Mouse (Mus musculus): ENCODE data around the gene Chrm5. TPM values are rescaled to one million over a fixed set of nuclear protein-coding genes. Genes with fewer than 3 reads are reported as not detected.
A peak's percentile ranks its signal among the peaks of the same experiment; 100 is the strongest.
"Not testable (repeated sequence)": the region's sequence is repeated elsewhere in the genome, so short reads cannot be mapped to it uniquely, and the experiment has no call there.

Chrm5 gene
- total RNA-seq, 2 experiments from 2014 or later: not detected

DNA sequence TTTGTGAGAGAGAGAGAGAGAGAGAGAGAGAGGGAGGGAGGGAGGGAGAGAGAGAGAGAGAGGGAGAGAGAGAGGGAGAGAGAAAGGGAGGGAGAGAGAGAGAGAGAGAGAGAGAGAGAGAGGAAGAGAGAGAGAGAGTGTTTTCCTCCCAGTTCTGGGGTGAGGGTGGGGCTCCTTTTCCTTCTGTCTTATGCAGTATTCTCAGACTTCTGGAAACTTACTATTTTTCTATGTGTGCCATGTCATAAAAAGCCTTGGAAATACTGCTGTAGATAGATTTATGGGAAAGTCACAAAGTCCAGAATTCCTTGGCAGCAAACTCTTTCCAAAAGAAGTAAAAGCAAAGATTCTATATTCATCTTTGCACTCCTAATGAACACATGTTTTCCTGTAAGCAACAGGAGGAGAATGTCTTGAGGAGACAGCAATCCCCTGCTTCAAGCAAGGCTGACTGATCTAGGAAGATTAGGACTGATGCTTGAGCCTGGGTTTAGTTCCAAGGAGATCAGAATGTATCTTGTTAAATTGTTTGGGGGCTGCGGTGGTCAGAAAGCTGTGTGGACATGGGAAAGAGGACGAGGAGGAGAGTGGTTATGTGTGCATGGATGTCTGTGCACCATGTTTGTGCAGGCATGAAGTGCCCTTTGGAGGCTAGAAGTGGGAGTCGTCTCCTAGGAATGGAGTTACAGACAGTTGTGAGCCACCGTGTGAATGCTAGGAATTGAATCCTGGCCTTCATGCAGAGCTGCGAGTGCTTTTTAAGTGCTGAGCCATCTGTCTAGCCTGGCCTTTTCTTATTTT lies 2.2 kb upstream of the Chrm5 start:
- DNase-seq (ENCODE audit: low spot score): no peak

- no peak for DNase-seq (ENCODE audit: low spot score)
Measured at GRCm38 (mm10) chr2:112481564-112481963, 995 bp upstream of the Chrm5 start.

GRCm38 (mm10) chr2:112476554-112476953 lies 4.0 kb downstream of the Chrm5 start:
- no peak for DNase-seq (ENCODE audit: low spot score)

- DNase-seq (ENCODE audit: low spot score): no peak
Measured at GRCm38 (mm10) chr2:112474997-112475724, 5.4 kb downstream of the Chrm5 start.

DNA sequence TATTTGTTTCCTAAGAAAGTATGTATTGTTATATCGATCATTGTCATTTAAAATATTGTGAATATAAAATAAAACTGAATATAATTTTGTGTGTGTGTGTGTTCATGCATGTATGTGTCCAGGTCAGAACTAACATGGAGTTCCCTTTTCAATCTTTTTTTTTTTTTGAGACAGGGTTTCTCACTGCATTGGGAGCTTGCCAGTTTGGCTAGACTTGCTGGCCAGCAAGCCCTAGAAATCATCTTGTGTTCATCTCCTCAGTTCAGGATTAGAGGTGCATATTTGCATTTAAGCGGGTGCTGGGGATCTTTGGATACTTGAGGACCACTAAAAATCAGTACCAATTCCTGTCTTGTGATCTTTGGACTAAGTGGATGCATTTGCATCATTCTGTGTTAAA lies 8.5 kb downstream of the Chrm5 start:
- no peak for DNase-seq (ENCODE audit: low spot score)

DNA sequence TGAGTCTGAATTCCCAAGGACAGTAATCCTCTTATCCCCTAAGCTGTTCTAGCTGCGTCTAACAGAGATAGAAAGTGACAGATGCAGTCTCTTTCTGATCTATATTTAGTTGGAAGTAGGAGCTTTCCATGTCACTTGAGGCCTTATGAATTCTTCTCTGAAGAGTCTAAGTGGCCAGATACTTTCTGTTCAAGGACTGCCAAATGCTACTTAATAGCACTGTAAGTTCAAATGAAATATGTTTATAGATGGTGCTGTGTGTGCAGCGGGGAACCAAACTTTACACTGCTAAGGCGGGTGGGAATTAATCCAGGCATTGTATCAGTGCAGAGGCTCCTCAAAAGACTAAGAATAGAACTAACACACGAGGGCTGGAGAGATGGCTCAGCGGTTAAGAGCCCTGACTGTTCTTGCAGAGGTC lies 9.6 kb downstream of the Chrm5 start:
- DNase-seq (ENCODE audit: low spot score): peak; percentile 10

- no peak for DNase-seq (ENCODE audit: low spot score)
Measured at GRCm38 (mm10) chr2:112469542-112469941, 11.0 kb downstream of the Chrm5 start.

- DNase-seq (ENCODE audit: low spot score): no peak
Measured at GRCm38 (mm10) chr2:112460557-112460956, 20.0 kb downstream of the Chrm5 start.

DNA sequence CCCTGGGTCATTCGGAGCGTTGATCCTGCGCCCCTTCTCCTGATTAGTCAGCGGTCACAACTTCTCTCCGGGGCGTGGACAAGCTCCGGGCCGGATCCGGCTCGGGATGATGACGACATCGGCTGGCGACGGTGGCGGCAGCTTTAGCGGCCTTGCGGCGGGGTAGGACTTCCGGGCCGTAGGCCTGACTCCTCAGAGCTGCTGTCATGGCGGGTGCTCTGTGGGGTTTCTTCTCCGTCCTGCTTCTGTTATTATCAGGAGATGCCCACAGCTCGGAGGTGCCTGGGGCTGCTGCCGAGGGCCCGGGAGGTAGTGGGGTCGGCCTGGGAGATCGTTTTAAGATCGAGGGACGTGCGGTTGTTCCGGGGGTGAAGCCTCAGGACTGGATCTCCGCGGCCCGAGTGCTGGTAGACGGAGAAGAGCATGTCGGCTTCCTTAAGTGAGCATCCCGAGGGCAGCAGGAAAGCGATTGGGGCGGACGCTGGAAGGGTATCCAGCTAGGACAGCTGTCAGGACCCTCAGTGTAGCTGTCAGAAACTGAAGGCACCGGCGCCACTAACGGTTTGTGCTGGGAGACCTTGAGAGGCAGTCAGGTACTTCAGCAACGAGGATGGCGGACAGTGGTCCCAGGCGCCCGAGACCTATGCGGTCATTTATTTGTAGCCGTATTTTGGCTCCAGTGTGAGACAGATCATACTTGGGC lies 25.6 kb downstream of the Chrm5 start, which contains the start of gene Emc7:
Emc7 (plus strand) TSS at position 136 of the 703 bp plus-strand sequence.
- peak; percentile 97 for DNase-seq (ENCODE audit: low spot score)

DNA sequence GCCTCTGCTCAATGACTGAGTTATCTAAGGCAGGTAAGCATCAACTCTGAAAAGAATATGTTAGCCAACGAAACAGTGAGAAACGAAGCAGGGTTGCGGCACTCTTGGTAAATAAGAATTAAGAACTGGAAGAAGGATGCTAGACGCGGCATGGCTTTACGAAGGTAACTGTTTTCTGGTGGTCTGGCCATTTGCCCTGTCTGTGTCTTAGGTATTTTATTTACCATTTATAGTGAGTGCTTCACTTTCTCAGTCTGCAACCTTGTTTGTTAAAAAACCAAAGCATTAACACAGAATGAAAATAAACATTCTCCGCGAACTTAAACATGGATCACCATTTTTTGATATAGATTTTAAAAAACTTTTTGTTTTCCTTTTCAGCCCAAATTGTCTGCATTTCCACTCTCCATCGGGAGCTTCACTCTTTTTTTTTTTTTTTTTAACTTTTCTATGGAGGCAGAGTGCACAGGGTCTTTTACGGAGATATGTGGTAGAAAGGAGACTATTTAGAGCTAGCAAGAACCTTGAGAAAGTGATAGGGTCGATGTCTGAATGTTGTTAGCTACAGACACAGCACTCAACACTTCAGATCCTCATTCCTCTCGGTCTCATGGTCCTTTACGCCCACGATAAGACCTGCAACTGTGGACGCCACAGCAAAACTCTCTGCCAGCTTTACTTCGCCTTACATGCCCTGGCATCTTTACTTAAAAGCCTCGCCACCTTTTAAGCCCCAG lies 26.3 kb downstream of the Chrm5 start:
- DNase-seq (ENCODE audit: low spot score): no peak

DNA sequence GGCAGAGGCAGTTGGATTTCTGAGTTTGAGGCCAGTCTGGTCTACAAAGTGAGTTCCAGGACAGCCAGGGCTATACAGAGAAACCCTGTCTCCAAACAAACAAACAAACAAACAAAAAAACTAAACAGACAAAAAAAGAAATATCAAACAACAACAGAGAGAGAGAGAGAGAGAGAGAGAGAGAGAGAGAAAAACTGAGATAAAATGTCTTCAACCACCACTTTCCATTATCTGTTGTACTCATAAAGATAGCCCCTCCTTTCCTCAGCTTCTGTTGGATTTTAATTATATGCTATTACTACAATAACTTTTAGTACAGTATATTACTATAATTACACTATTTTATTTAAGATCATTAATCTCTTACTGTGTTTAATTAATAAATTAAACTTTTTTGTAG lies 28.1 kb downstream of the Chrm5 start:
- not testable (repeated sequence) for DNase-seq (ENCODE audit: low spot score)

DNA sequence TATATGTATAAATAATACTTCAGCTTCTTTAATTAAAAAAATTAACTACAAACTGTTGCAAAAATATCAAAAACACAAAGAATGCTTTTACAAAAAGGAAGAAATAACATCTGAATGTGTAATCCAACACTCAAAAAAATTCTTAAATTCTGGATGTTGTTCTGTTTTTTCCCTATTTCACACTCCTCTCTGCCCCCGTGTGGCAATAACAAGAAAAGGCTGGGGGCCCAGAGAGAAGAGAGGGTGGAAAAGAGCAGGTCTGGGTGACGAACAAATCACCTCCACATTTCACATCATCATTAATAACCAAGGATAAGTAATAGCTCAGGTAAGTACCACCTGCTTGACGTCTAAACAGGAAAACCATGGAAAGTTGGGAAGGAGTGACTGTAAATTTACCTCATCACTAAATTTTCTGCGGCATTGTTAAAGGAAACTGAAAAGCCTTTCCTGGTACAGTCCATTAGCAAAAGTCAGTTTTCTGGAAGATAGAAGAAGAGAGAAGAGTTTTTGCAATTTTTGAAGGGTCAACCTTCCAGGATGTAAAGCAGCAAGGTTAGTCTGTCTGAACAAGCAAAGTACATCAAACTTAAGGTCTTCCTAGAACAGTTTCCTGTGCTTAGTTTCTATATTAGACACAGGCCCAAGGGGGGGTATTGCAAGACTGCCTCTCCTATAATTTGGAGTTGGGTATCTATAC lies 30.8 kb downstream of the Chrm5 start:
- peak; percentile 13 for DNase-seq (ENCODE audit: low spot score)

DNA sequence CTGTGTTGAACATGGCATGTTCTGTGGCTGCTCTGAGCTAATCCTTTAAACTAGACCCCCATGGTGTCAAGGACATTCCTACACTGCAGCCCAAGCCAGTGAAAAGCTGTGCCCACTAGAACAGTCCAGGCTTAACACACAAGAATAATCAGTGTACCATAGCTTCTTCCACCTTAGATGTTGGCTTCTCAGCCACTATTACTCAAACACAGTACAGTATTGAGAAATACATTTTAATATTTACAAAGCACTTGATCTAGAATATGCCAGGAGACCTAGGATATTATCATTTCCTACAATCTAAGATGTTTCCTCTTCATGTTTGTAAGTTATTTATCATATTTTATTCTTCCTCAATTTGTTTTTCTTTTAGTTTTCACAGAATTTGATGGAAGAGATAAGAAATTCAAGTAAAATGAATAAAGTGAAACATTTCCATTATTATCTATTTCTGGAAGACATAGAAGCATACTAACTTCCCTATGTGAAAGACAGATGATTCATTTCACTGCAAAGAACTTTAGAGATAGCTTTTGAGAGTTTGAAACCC lies 32.0 kb downstream of the Chrm5 start:
- no peak for DNase-seq (ENCODE audit: low spot score)

- not testable (repeated sequence) for DNase-seq (ENCODE audit: low spot score)
Measured at GRCm38 (mm10) chr2:112448046-112448445, 32.5 kb downstream of the Chrm5 start.

DNA sequence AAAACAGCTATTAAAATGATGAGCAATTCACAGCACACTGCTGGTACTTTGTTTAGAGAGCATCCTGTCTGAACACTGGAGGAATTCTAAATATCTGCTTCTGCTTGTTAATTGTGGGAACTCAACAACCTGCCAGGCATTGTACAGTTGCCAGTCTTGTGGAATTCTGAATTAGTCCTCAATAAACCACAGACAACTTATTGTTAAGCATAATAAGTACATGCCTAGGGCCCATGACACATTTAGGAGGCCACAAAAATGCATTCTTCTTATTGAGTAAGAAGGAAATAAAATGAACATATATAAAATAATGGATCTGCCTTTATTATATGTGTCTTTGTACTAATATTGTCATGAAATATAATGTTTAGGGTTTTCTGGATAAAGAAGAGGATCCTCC lies 35.1 kb downstream of the Chrm5 start:
- no peak for DNase-seq (ENCODE audit: low spot score)

DNA sequence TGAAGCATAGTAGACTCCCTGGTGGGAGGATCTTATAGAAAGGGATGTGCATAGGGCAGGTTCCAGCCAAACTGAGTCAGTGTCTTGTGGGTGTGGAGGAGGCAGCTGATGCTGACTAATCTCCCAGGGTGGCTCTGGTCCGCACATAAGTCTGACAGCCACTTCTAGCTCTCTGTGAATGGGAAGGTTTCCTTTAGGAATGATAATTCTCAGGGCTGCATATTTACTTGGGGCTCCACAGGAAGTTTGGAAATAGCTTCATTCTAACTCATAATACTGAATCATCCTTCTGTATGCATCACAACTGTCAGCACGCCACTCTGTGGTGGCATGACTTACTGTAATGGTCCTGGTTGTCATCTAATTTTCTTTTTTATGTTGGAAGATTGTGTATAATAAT lies 37.1 kb downstream of the Chrm5 start:
- DNase-seq (ENCODE audit: low spot score): no peak

GRCm38 (mm10) chr2:112437589-112437988 lies 43.0 kb downstream of the Chrm5 start:
- DNase-seq (ENCODE audit: low spot score): no peak

- no peak for DNase-seq (ENCODE audit: low spot score)
Measured at GRCm38 (mm10) chr2:112436292-112436691, 44.3 kb downstream of the Chrm5 start.

- DNase-seq (ENCODE audit: low spot score): no peak
Measured at GRCm38 (mm10) chr2:112433359-112433758, 47.2 kb downstream of the Chrm5 start.

DNA sequence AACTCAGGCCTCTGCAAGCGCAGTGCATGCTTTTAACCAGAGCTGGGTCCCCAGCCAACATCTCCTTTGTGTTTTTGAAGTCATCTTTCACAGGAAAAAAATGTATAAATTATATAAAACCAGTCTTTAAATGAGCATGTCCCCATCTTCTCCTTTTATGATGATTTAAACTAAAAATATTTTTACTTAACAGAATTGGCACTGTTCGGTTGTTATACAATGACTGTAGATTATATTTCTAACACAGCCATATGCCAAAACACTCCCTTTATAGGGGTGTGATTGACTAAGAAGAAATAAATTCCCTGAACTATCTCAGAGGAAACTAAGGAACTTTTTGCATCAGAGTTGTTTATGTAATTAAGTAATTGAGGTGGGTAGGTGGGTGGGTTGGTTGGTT lies 48.0 kb downstream of the Chrm5 start:
- DNase-seq (ENCODE audit: low spot score): no peak
